Mouse (Mus musculus): ENCODE data around the gene Zhx3.

DNA sequence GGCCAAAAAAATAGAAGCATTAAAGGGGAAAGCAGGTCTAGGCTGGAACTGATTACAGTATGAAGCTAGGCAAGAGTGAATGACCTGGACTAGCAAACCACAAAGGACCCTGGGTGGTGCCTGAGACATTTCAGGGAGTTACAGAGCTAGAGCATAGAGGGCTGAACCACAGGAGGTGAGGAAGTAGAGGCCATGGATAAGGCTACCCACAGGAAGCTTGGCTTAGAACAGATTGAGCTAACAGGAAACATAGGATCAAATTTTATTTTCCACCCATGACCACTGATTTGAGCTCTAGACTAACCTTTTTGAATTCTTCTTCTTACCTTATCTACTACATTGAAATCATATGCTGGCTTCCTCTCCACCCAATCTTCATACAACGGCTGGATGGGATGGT lies 12.4 kb downstream of the Zhx3 start:
- TF ChIP-seq CTCF (IDR thresholded peaks at IDR 0.05; ENCODE audit: borderline replicate concordance, control insufficient read depth, extremely low read depth, insufficient read depth, low read length, poor library complexity) (no peak), POLR2A (IDR thresholded peaks at IDR 0.05; ENCODE audit: control insufficient read depth, extremely low read depth, insufficient read depth, low read length, poor library complexity) (no peak)

Data from thymus, adult 2 months (tissue).